Mouse (Mus musculus): ENCODE results near the gene Slc6a16. TPM values are rescaled to one million over a fixed set of nuclear protein-coding genes. Genes with fewer than 3 reads are reported as not detected.

Slc6a16 gene
- polyA plus RNA-seq, 1 experiment from 2014 or later = 0.27 TPM

- Histone ChIP-seq H3K4me2 (no peak overlapping the region), H3K9me3 (no peaks in the 10 kb centered on the region), H3K4me3 (no peak overlapping the region), H3K4me1 (replicated peaks) (0 out of 2 replicates have a peak, but pooled peaks cover 6% of the 10 kb centered on the region), H3K27ac (replicated peaks) (no peak overlapping the region), H3K36me3 (peaks cover 64% of the 10 kb centered on the region), H3K27me3 (no peaks in the 10 kb centered on the region), H3K9ac (no peak overlapping the region)
- no peak for ATAC-seq (ENCODE audit: low read depth)
- WGBS = 95% methylated on average over 7 of the region's 7 CpGs
Observed at GRCm38 (mm10) chr7:45224826-45225225, 16.1 kb upstream of the Slc6a16 start.

- Histone ChIP-seq H3K36me3 (peaks cover 59% of the 10 kb centered on the region), H3K4me3 (no peak overlapping the region)
- 96% methylated on average over 5 of the region's 5 CpGs for WGBS
Observed at GRCm38 (mm10) chr7:45226421-45226820, 14.5 kb upstream of the Slc6a16 start.

GRCm38 (mm10) chr7:45228548-45228947, 12.3 kb upstream of the Slc6a16 start:
- WGBS = 97% methylated on average over 18 of the region's 18 CpGs
- Histone ChIP-seq H3K9ac (no peak overlapping the region), H3K27ac (replicated peaks) (no peak overlapping the region), H3K4me2 (no peak overlapping the region), H3K27me3 (no peaks in the 10 kb centered on the region), H3K4me3 (no peak overlapping the region), H3K9me3 (no peaks in the 10 kb centered on the region), H3K4me1 (replicated peaks) (peaks cover 7% of the 10 kb centered on the region), H3K36me3 (peaks cover 60% of the 10 kb centered on the region)
- no peak for ATAC-seq (ENCODE audit: low read depth)

More at GRCm38 (mm10) chr7:45226421-45226820, 14.5 kb upstream of the Slc6a16 start:
- no peak for ATAC-seq (ENCODE audit: low read depth)
- no peak overlapping the region for H3K9ac ChIP-seq
- no peaks in the 10 kb centered on the region for H3K27me3 ChIP-seq
- H3K27ac ChIP-seq (replicated peaks) = no peak overlapping the region
- H3K9me3 ChIP-seq = no peaks in the 10 kb centered on the region
- no peak overlapping the region for H3K4me2 ChIP-seq
- no peaks in the 10 kb centered on the region for H3K4me1 ChIP-seq (replicated peaks)

- H3K4me3 ChIP-seq = no peak overlapping the region
- peaks cover 12% of the 10 kb centered on the region for H3K4me1 ChIP-seq (replicated peaks)
- no peak overlapping the region for H3K4me2 ChIP-seq
- no peak overlapping the region for H3K27ac ChIP-seq (replicated peaks)
- no peaks in the 10 kb centered on the region for H3K9me3 ChIP-seq
- WGBS = 93% methylated on average over 8 of the region's 8 CpGs
- no peak for ATAC-seq (ENCODE audit: low read depth)
- H3K9ac ChIP-seq = no peak overlapping the region
- peaks cover 57% of the 10 kb centered on the region for H3K36me3 ChIP-seq
- H3K27me3 ChIP-seq = peaks cover 5% of the 10 kb centered on the region
Observed at GRCm38 (mm10) chr7:45229046-45229445, 11.8 kb upstream of the Slc6a16 start.

- H3K4me1 ChIP-seq (replicated peaks) = peaks cover 18% of the 10 kb centered on the region
- 90% methylated on average over 7 of the region's 7 CpGs for WGBS
- H3K4me2 ChIP-seq = no peak overlapping the region
- H3K9ac ChIP-seq = no peak overlapping the region
- no peak for ATAC-seq (ENCODE audit: low read depth)
- no peak overlapping the region for H3K27ac ChIP-seq (replicated peaks)
- H3K36me3 ChIP-seq = peaks cover 57% of the 10 kb centered on the region
- H3K27me3 ChIP-seq = peaks cover 10% of the 10 kb centered on the region
- H3K9me3 ChIP-seq = no peaks in the 10 kb centered on the region
- H3K4me3 ChIP-seq = no peak overlapping the region
Observed at GRCm38 (mm10) chr7:45229459-45230203, 11.3 kb upstream of the Slc6a16 start.

GRCm38 (mm10) chr7:45231192-45231591, 9.7 kb upstream of the Slc6a16 start:
- H3K9me3 ChIP-seq = no peaks in the 10 kb centered on the region

GRCm38 (mm10) chr7:45231941-45232340, 8.9 kb upstream of the Slc6a16 start:
- Histone ChIP-seq H3K4me1 (replicated peaks) (peaks cover 29% of the 10 kb centered on the region), H3K4me2 (no peak overlapping the region), H3K9me3 (no peaks in the 10 kb centered on the region), H3K36me3 (peaks cover 38% of the 10 kb centered on the region), H3K27me3 (peaks cover 31% of the 10 kb centered on the region), H3K27ac (replicated peaks) (no peak overlapping the region), H3K4me3 (no peak overlapping the region), H3K9ac (no peak overlapping the region)
- no peak for ATAC-seq (ENCODE audit: low read depth)
- 90% methylated on average over 11 of the region's 11 CpGs for WGBS

More at GRCm38 (mm10) chr7:45231192-45231591, 9.7 kb upstream of the Slc6a16 start:
- Histone ChIP-seq H3K27ac (replicated peaks) (no peak overlapping the region), H3K36me3 (peaks cover 45% of the 10 kb centered on the region), H3K27me3 (peaks cover 24% of the 10 kb centered on the region), H3K4me1 (replicated peaks) (peaks cover 29% of the 10 kb centered on the region), H3K4me2 (no peak overlapping the region), H3K9ac (no peak overlapping the region), H3K4me3 (no peak overlapping the region)
- no peak for ATAC-seq (ENCODE audit: low read depth)
- WGBS = 93% methylated on average over 12 of the region's 12 CpGs

GRCm38 (mm10) chr7:45232716-45233465, 8.0 kb upstream of the Slc6a16 start:
- H3K36me3 ChIP-seq = peaks cover 36% of the 10 kb centered on the region
- WGBS = 67% methylated on average over 13 of the region's 13 CpGs
- no peak overlapping the region for H3K4me2 ChIP-seq
- ATAC-seq (ENCODE audit: low read depth) = no peak
- H3K9ac ChIP-seq = no peak overlapping the region
- no peak overlapping the region for H3K27ac ChIP-seq (replicated peaks)
- no peak overlapping the region for H3K4me3 ChIP-seq
- H3K4me1 ChIP-seq (replicated peaks) = peaks cover 29% of the 10 kb centered on the region
- no peaks in the 10 kb centered on the region for H3K9me3 ChIP-seq
- H3K27me3 ChIP-seq = peaks cover 37% of the 10 kb centered on the region

- 28% methylated on average over 20 of the region's 20 CpGs for WGBS
- H3K4me1 ChIP-seq (replicated peaks) = peaks cover 29% of the 10 kb centered on the region
- H3K27ac ChIP-seq (replicated peaks) = peak overlapping the region; percentile 28; the same call in 1 of the 2 replicates
- H3K4me3 ChIP-seq = no peak overlapping the region
- H3K36me3 ChIP-seq = peaks cover 27% of the 10 kb centered on the region
- peak overlapping the region; percentile 49 for H3K9ac ChIP-seq
- ATAC-seq (ENCODE audit: low read depth) = no peak
- H3K27me3 ChIP-seq = peaks cover 46% of the 10 kb centered on the region
- H3K4me2 ChIP-seq = peak overlapping the region; percentile 41
- no peaks in the 10 kb centered on the region for H3K9me3 ChIP-seq
Observed at GRCm38 (mm10) chr7:45233580-45234332, 7.1 kb upstream of the Slc6a16 start.

GRCm38 (mm10) chr7:45234333-45234841, 6.5 kb upstream of the Slc6a16 start:
- peak overlapping the region; percentile 49 for H3K9ac ChIP-seq
- whole genome bisulfite sequencing = 8% methylated on average over 29 of the region's 29 CpGs
- no peak; the same call in 1 of the 2 replicates for ATAC-seq (ENCODE audit: low read depth)
- H3K4me1 ChIP-seq (replicated peaks) = peaks cover 29% of the 10 kb centered on the region
- no peaks in the 10 kb centered on the region for H3K9me3 ChIP-seq
- peaks cover 52% of the 10 kb centered on the region for H3K27me3 ChIP-seq
- H3K36me3 ChIP-seq = peaks cover 21% of the 10 kb centered on the region
- H3K4me2 ChIP-seq = peak overlapping the region; percentile 41
- 0 out of 2 replicates have a peak overlapping the region, but pooled peaks have one; percentile 8 for H3K4me3 ChIP-seq
- H3K27ac ChIP-seq (replicated peaks) = peak overlapping the region; percentile 28; the same call in 1 of the 2 replicates

- ATAC-seq (ENCODE audit: low read depth) = peak; percentile 58; the same call in 1 of the 2 replicates
- Histone ChIP-seq H3K4me3 (0 out of 2 replicates have a peak overlapping the region, but pooled peaks have one; percentile 8), H3K27ac (replicated peaks) (peak overlapping the region; percentile 39)
Observed at GRCm38 (mm10) chr7:45234922-45235571, 5.8 kb upstream of the Slc6a16 start.

More at GRCm38 (mm10) chr7:45234922-45235571, 5.8 kb upstream of the Slc6a16 start:
- WGBS = 4% methylated on average over 21 of the region's 21 CpGs
- Histone ChIP-seq H3K4me2 (peak overlapping the region; percentile 41), H3K36me3 (peaks cover 15% of the 10 kb centered on the region), H3K4me1 (replicated peaks) (peaks cover 29% of the 10 kb centered on the region), H3K9ac (peak overlapping the region; percentile 38; the same call in 1 of the 2 replicates), H3K27me3 (peaks cover 59% of the 10 kb centered on the region), H3K9me3 (no peaks in the 10 kb centered on the region)

Measured in neural tube, embryonic 13.5 days (tissue).